Mouse (Mus musculus): Measurements from ENCODE around the gene Ncoa6.

DNA sequence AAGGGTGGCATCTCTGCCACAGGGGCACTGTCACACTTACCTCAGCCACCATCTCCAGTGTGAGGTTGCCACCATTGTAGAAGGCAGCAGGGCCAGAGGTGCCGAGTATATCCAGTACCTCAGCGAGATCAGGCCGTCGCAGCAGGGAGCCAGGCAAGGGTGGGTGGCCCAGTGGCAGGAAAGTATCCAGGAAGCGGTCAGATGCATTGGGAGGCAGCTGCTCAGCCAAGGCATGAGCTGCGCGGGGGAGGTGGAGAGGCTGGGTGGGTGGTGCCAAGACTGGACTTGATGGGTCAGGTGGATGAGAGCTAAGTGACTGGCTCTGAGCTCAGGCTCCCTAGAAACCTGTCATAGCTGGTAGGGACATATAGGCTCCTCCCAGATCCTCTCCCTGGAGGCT lies 28.9 kb upstream of the Ncoa6 start:
- TF ChIP-seq CTCF (conservative IDR thresholded peaks at IDR 0.05; ENCODE audit: low read length) (no peak), NANOG (IDR thresholded peaks at IDR 0.05; ENCODE audit: borderline replicate concordance, low read length) (no peak), POU5F1 (IDR thresholded peaks at IDR 0.05; ENCODE audit: borderline replicate concordance, low read length) (no peak)

Measured in E14TG2a.4 (cell line).